Mouse (Mus musculus): ENCODE measurements around the gene Pgm5. TPM values are rescaled to one million over a fixed set of nuclear protein-coding genes. Genes with fewer than 3 reads are reported as not detected.
A peak's percentile ranks its signal among the peaks of the same experiment; 100 is the strongest.
"Not testable (repeated sequence)": the region's sequence is repeated elsewhere in the genome, so short reads cannot be mapped to it uniquely, and the experiment has no call there.

Gene Pgm5
- total RNA-seq, 2 experiments from 2014 or later: 4.4 to 5.7 TPM

- intact Hi-C loops (cut with DNase I): loop anchor here (2.0 kb wide), 1 partner anchor 14 kb away; no protein-coding TSS in a partner anchor
- DNase-seq (ENCODE audit: low spot score in 2 of 2): peak in 1 of 2 experiments; percentile 67
Observed at GRCm38 (mm10) chr19:24720448-24720847, 141.2 kb downstream of the Pgm5 start.

GRCm38 (mm10) chr19:24719504-24719903 lies 142.2 kb downstream of the Pgm5 start:
- no peak for DNase-seq (ENCODE audit: low spot score in 2 of 2)
- intact Hi-C loops (cut with DNase I): no loop called here

- no peak for DNase-seq (ENCODE audit: low spot score in 2 of 2)
- intact Hi-C loops (cut with DNase I): no loop called here
Observed at GRCm38 (mm10) chr19:24718021-24718420, 143.6 kb downstream of the Pgm5 start.

GRCm38 (mm10) chr19:24716303-24717097 lies 145.2 kb downstream of the Pgm5 start:
- intact Hi-C loops (cut with DNase I): no loop called here
- peak; percentile 38 to 81 for DNase-seq (ENCODE audit: low spot score in 2 of 2)

GRCm38 (mm10) chr19:24708032-24708431 lies 153.6 kb downstream of the Pgm5 start:
- intact Hi-C loops (cut with DNase I): no loop called here
- DNase-seq (ENCODE audit: low spot score in 2 of 2): no peak

GRCm38 (mm10) chr19:24707071-24707906 lies 154.4 kb downstream of the Pgm5 start:
- intact Hi-C loops (cut with DNase I): loop anchor here (2.0 kb wide), 1 partner anchor 14 kb away; no protein-coding TSS in a partner anchor
- peak in 1 of 2 experiments; percentile 53 for DNase-seq (ENCODE audit: low spot score in 2 of 2)

GRCm38 (mm10) chr19:24705395-24705794 lies 156.3 kb downstream of the Pgm5 start:
- DNase-seq (ENCODE audit: low spot score in 2 of 2): peak in 1 of 2 experiments; percentile 29
- intact Hi-C loops (cut with DNase I): loop anchor here (1.0 kb wide), 1 partner anchor 166 kb away; no protein-coding TSS in a partner anchor

- peak in 1 of 2 experiments; percentile 55 for DNase-seq (ENCODE audit: low spot score in 2 of 2)
- intact Hi-C loops (cut with DNase I): loop anchor here (5.0 kb wide), 2 partner anchors 72 to 183 kb away; no protein-coding TSS in a partner anchor
Observed at GRCm38 (mm10) chr19:24704326-24704725, 157.3 kb downstream of the Pgm5 start.

- DNase-seq (ENCODE audit: low spot score in 2 of 2): no peak
- intact Hi-C loops (cut with DNase I): loop anchor here (5.0 kb wide), 2 partner anchors 71 to 184 kb away; no protein-coding TSS in a partner anchor
Observed at GRCm38 (mm10) chr19:24703680-24704079, 158.0 kb downstream of the Pgm5 start.

GRCm38 (mm10) chr19:24703168-24703567 lies 158.5 kb downstream of the Pgm5 start:
- not testable (repeated sequence) for DNase-seq (ENCODE audit: low spot score in 2 of 2)
- intact Hi-C loops (cut with DNase I): loop anchor here (5.0 kb wide), 2 partner anchors 71 to 184 kb away; no protein-coding TSS in a partner anchor

- intact Hi-C loops (cut with DNase I): loop anchor here (5.0 kb wide), 2 partner anchors 69 to 186 kb away; no protein-coding TSS in a partner anchor
- no peak for DNase-seq (ENCODE audit: low spot score in 2 of 2)
Observed at GRCm38 (mm10) chr19:24701716-24702115, 159.9 kb downstream of the Pgm5 start.

- intact Hi-C loops (cut with DNase I): loop anchor here (5.0 kb wide), 2 partner anchors 68 to 187 kb away; no protein-coding TSS in a partner anchor
Observed at GRCm38 (mm10) chr19:24700664-24701063, 161.0 kb downstream of the Pgm5 start.

GRCm38 (mm10) chr19:24699910-24700309 lies 161.7 kb downstream of the Pgm5 start:
- no peak for DNase-seq (ENCODE audit: low spot score in 2 of 2)
- intact Hi-C loops (cut with DNase I): loop anchor here (5.0 kb wide), 2 partner anchors 68 to 187 kb away; no protein-coding TSS in a partner anchor

More at GRCm38 (mm10) chr19:24700664-24701063, 161.0 kb downstream of the Pgm5 start:
- no peak for DNase-seq (ENCODE audit: low spot score in 2 of 2)

- intact Hi-C loops (cut with DNase I): no loop called here
- DNase-seq (ENCODE audit: low spot score in 2 of 2): no peak
Observed at GRCm38 (mm10) chr19:24699196-24699595, 162.5 kb downstream of the Pgm5 start.

- intact Hi-C loops (cut with DNase I): no loop called here
- no peak for DNase-seq (ENCODE audit: low spot score in 2 of 2)
Observed at GRCm38 (mm10) chr19:24698651-24699050, 163.0 kb downstream of the Pgm5 start.

GRCm38 (mm10) chr19:24697946-24698345 lies 163.7 kb downstream of the Pgm5 start:
- intact Hi-C loops (cut with DNase I): no loop called here
- no peak for DNase-seq (ENCODE audit: low spot score in 2 of 2)

GRCm38 (mm10) chr19:24692691-24693090 lies 169.0 kb downstream of the Pgm5 start:
- intact Hi-C loops (cut with DNase I): no loop called here
- DNase-seq (ENCODE audit: low spot score in 2 of 2): no peak

GRCm38 (mm10) chr19:24689531-24689930 lies 172.1 kb downstream of the Pgm5 start:
- no peak for DNase-seq (ENCODE audit: low spot score in 2 of 2)
- intact Hi-C loops (cut with DNase I): no loop called here

GRCm38 (mm10) chr19:24688327-24688726 lies 173.3 kb downstream of the Pgm5 start:
- intact Hi-C loops (cut with DNase I): no loop called here

GRCm38 (mm10) chr19:24686411-24686810 lies 175.2 kb downstream of the Pgm5 start:
- no peak for DNase-seq (ENCODE audit: low spot score in 2 of 2)
- intact Hi-C loops (cut with DNase I): no loop called here

More at GRCm38 (mm10) chr19:24688327-24688726, 173.3 kb downstream of the Pgm5 start:
- DNase-seq (ENCODE audit: low spot score in 2 of 2): no peak
